Mouse (Mus musculus): ENCODE measurements around the gene Cisd3. TPM values are rescaled to one million over a fixed set of nuclear protein-coding genes. Genes with fewer than 3 reads are reported as not detected.

Cisd3 gene
- total RNA-seq, 2 experiments from 2014 or later: 34.6 to 37.8 TPM

DNA sequence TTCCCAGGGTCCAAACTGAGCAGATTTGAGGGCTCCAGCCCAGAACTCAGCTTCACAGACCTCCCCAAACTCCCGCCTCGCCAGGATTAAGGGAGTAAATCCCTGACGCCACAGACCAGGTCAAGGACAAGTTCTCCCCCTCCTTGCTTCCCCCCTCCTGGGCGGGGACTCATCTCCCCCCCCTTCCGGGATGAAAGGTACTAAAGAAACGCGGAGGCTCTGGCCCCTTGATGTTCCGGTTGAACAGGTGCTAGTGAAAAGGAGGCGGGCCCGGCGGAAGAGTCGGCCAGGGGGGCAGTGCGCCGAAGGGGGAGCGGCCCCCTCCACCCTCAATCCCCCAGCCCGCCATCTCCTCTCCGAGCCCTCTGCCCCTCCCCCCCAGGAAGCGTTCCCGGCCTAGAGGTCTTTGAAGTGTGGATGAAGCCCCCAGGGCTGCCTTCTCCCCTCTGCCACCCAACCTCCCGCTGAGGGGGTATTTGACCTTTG, 23.9 kb upstream of the Cisd3 start:
- peak in 1 of 2 experiments; percentile 60 for DNase-seq (ENCODE audit: extremely low spot score in 1 of 2, low spot score in 2 of 2)
- intact Hi-C loops (cut with DNase I): loop anchor here (5.0 kb wide), 1 partner anchor 36 kb away; no protein-coding TSS in a partner anchor

- intact Hi-C loops (cut with DNase I): loop anchor here (5.0 kb wide), 1 partner anchor 35 kb away; no protein-coding TSS in a partner anchor
These were observed 23.3 kb upstream of the Cisd3 start for GRCm38 (mm10) chr11:97662207-97662892.

DNA sequence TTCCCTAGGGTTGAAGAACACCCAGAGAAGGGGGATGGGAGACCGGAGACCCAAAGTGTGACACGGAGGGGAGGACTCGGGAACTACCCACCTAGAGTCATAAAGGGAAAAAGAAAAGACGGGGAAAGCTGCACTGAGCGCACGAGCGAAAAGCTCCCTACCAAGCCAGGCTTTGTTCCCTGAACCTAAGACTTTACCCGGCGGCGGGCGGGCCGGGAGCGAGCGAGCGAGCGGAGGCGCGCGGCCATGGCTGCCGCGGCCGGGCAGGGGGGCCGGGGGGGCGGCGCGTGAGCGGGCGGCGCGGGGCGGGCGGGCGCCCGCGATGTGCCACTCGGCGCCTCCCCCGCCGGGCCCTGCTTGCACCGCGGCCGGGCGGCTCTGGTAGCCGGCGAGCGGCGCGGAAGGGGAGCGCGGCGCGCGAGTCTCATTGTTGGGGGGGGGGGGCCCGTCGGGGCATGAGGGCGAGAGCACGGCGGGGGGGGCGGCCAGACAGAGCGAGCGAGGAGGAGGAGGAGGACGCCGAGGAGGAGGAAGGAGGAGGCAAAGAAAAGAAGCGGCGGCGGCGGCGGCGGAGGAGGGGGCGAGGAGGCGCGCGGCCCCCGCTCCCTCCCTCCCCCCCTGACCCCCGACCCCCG, 22.6 kb upstream of the Cisd3 start, which contains the start of gene Mllt6:
TSS of gene Mllt6 (plus strand) at position 522 of the 635 bp plus-strand sequence.
- intact Hi-C loops (cut with DNase I): loop anchor here (5.0 kb wide), 1 partner anchor 34 kb away; no protein-coding TSS in a partner anchor
- peak; percentile 57 to 89 for DNase-seq (ENCODE audit: extremely low spot score in 1 of 2, low spot score in 2 of 2)

More at GRCm38 (mm10) chr11:97662207-97662892, 23.3 kb upstream of the Cisd3 start:
- peak in 1 of 2 experiments; percentile 54 for DNase-seq (ENCODE audit: extremely low spot score in 1 of 2, low spot score in 2 of 2)

- intact Hi-C loops (cut with DNase I): loop anchor here (5.0 kb wide), 1 partner anchor 34 kb away; no protein-coding TSS in a partner anchor
- peak in 1 of 2 experiments; percentile 61 for DNase-seq (ENCODE audit: extremely low spot score in 1 of 2, low spot score in 2 of 2)
These were observed 21.9 kb upstream of the Cisd3 start for GRCm38 (mm10) chr11:97663528-97664338.

DNA sequence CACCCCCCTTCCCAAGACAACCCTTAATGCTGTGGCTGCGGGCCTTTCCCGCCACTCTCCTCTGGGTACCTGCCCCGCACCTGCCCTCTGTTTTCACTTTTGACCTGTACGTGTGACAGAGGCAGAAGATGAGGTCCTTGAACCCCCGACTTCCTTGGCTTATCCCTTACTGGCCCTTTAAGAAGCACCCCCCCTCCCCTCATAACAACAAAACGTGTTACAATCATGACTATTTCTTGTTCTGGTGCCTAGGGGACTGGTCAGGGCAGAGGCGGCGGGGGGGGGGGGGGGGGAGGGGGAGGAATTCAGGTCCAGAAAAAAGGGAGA, 21.3 kb upstream of the Cisd3 start:
- intact Hi-C loops (cut with DNase I): loop anchor here (5.0 kb wide), 1 partner anchor 33 kb away; no protein-coding TSS in a partner anchor
- DNase-seq (ENCODE audit: extremely low spot score in 1 of 2, low spot score in 2 of 2): no peak

DNA sequence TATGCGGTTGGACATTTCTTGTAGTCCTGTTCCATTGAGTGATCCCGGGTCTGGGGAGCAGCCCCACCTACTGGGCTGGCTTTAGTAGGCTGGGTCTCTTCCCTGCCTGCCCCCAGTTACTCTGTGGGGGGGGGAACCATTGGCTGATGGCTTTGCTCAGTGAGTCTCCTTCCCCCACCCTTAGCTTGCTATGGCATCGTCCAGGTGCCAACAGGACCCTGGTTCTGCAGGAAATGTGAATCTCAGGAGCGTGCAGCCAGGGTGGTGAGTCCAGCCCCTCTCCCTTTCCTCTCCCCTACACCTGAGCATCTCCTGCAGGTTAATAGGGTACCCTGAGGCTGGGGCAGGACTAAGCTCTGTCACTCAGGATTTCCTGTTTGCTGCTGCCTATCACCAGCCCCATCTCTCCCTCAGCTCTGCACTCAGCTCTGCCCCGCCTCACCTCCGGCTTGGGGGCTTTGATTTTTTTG, 20.8 kb upstream of the Cisd3 start:
- no peak for DNase-seq (ENCODE audit: extremely low spot score in 1 of 2, low spot score in 2 of 2)
- intact Hi-C loops (cut with DNase I): loop anchor here (5.0 kb wide), 1 partner anchor 32 kb away; no protein-coding TSS in a partner anchor

GRCm38 (mm10) chr11:97665431-97665830, 20.2 kb upstream of the Cisd3 start:
- no peak for DNase-seq (ENCODE audit: extremely low spot score in 1 of 2, low spot score in 2 of 2)
- intact Hi-C loops (cut with DNase I): no loop called here

GRCm38 (mm10) chr11:97666221-97666620, 19.4 kb upstream of the Cisd3 start:
- intact Hi-C loops (cut with DNase I): no loop called here
- no peak for DNase-seq (ENCODE audit: extremely low spot score in 1 of 2, low spot score in 2 of 2)

- no peak for DNase-seq (ENCODE audit: extremely low spot score in 1 of 2, low spot score in 2 of 2)
- intact Hi-C loops (cut with DNase I): no loop called here
These were observed 18.8 kb upstream of the Cisd3 start for GRCm38 (mm10) chr11:97666794-97667193.

DNA sequence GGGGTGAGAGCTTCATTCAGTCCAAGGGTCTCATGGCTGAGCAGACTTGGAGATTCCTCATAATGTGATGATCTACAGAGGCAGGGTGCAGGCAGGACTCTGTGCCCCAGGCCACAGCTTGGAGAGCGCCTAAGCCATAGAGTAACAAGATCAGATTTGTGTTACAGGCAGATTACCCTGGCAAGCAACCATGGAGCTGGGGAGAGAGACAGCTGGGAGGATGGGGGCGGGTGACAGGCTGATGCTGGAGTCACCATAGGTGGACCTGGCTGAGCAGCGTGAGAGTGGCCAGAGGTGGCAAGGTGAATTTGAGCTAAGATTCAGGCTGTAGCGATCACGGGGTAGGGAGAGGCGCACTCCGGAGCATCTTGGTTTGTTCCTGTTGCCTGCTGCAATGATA, 17.5 kb upstream of the Cisd3 start:
- intact Hi-C loops (cut with DNase I): no loop called here
- DNase-seq (ENCODE audit: extremely low spot score in 1 of 2, low spot score in 2 of 2): no peak

DNA sequence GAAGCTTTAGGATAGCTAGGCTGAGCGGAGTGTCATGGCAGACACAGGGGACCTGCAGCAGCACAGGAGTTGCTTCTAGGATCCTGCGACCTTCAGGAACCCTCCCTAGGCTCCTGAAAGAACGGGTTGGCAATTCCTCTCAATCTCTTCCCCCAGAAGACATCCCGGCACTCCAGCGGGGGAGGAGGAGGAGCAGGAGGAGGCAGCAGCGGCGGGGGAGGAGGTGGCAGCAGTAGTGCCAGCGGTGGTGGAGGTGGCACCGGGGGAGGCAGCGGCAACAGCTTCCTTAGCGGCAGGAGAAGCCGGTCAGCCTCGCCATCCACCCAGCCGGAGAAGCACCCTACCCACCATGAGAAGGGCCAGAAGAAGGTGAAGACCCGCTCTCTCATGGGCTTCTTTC, 16.4 kb upstream of the Cisd3 start:
- intact Hi-C loops (cut with DNase I): no loop called here

DNA sequence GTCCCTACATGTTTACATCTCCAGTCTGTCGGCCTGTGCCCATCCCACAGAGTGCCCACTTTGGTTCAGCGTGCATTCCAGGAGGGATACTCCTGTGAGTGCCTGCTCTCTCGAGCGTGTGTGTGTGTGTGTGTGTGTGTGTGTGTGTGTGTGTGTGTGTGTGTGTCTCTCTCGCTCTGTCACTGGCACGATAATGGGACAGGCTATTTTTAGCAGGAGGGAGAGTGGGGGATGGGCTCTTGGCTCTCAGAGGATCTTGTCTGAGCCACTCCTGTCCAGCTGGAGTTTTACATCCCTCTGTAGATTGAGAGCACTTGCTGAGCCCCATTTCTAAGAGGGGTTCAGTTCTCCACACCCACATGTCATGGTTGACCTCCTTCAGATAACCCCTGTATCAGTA, 15.8 kb upstream of the Cisd3 start:
- DNase-seq (ENCODE audit: extremely low spot score in 1 of 2, low spot score in 2 of 2): peak in 1 of 2 experiments; percentile 78
- intact Hi-C loops (cut with DNase I): no loop called here

More for the DNA sequence above, 16.4 kb upstream of the Cisd3 start:
- DNase-seq (ENCODE audit: extremely low spot score in 1 of 2, low spot score in 2 of 2): peak in 1 of 2 experiments; percentile 47

GRCm38 (mm10) chr11:97670234-97671176, 15.1 kb upstream of the Cisd3 start:
- intact Hi-C loops (cut with DNase I): no loop called here
- DNase-seq (ENCODE audit: extremely low spot score in 1 of 2, low spot score in 2 of 2): no peak

GRCm38 (mm10) chr11:97671177-97671527, 14.5 kb upstream of the Cisd3 start:
- intact Hi-C loops (cut with DNase I): no loop called here
- no peak for DNase-seq (ENCODE audit: extremely low spot score in 1 of 2, low spot score in 2 of 2)

DNA sequence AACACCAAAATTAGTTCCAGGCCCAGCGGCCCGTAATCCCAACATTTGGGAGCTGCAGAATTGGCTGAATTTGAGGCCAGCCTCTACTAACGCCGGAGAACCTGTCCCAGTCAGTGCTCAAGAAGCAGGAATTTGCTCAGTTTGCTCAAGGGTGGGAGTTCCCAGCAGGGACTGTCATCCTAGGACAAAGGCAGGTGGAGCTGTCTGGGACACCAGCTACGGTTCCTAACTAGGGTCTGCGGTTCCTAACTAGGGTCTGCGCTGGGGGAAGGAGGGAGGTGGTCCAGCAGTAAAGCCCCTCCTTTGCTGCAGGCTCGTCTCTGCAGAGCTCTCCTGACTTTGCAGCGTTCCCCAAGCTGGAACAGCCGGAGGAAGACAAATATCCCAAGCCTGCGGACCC, 12.5 kb upstream of the Cisd3 start:
- intact Hi-C loops (cut with DNase I): no loop called here
- DNase-seq (ENCODE audit: extremely low spot score in 1 of 2, low spot score in 2 of 2): no peak

- DNase-seq (ENCODE audit: extremely low spot score in 1 of 2, low spot score in 2 of 2): peak in 1 of 2 experiments; percentile 18
- intact Hi-C loops (cut with DNase I): no loop called here
These were observed 9.4 kb upstream of the Cisd3 start for GRCm38 (mm10) chr11:97676050-97676754.

- intact Hi-C loops (cut with DNase I): no loop called here
- no peak for DNase-seq (ENCODE audit: extremely low spot score in 1 of 2, low spot score in 2 of 2)
These were observed 8.2 kb upstream of the Cisd3 start for GRCm38 (mm10) chr11:97677381-97677780.

Data from left cerebral cortex, postnatal 10 days (tissue).